Mouse (Mus musculus): ENCODE results near the gene Pmm2.

The Pmm2 gene

GRCm38 (mm10) chr16:8658349-8658748 is 20.9 kb downstream of the Pmm2 start:
- no peak for DNase-seq

DNA sequence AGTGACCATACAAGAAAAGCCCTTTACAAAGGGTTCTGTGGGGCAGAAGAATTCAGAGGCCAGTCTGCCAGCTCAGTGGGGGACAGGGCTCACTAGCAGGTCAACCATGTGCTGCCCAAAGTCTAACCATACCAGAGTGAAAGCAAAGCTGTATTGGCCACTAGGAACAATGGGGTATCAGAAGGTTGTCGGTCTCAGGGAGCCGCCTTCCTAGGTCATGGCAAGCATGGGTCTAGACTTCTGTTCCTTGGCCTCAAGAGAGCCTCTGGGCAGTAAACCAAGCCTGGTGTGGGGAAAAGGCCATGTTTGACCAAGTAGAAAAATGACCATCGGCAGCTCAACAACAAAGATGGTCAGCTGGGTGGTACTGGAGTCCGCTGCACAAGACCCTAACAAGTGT is 21.3 kb downstream of the Pmm2 start:
- peak; percentile 72 to 75 for DNase-seq

DNA sequence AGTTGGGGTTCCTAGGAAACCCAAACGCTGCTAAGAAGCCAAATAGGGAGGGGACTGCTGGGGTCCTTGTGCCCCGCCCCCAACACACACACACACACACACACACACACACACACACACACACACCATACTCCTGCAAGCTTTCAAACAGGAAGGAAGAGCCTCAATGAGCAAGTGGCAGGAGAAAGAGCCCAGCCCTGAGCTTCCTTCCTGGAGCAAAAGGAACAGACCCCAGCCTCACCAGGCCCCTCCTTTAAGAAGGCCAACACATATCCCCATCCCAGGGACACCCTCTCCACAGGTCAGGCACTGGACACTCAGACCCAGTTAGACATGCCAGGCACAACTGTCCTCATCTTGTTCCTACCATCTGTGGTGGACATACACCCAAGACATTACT is 25.5 kb downstream of the Pmm2 start:
- peak; percentile 41 to 72 for DNase-seq

DNA sequence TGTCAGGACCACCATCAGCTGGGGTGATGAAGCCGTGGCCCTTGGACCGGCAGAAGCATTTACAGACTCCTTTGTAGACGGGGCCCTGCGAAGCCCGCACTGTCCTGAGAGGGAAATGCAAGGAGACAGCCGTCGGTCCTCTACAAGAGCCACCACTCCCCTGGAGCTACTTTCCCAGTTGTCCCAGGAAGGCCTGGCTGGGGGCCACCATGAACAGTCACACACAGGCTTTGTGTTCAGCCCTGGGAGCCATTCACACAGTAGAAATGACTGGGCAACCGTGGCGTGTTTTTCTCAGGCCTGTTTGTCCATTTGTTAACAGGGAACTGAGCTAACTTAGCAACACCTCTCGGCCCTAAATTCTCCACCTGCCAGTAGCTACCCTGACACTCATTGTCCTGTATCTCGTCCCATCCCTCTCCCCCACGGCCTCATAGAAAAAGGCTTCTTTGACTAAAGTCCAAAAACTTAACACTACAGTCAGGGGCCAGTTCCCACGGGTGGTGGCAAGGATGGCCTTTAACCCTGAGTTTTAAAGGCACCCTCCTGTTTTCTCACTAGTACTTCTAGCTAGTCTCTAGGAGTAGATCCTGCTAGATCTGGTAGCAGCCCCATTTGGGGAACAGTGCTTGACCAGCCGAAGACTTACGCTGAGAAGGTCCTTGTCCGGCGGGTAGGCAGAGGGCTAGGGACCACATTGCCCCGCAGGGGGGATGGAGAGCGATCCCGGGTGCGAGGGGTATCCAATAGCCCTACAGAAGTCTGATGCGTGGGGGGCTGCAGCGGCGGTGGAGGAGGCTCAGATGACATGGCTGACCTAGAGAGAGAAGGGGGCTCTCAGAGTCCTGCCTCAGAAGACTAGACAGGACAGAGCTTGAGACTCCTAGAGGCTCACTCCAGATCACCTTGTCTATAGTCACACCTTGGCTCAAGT is 26.4 kb downstream of the Pmm2 start:
- peak; percentile 58 to 80 for DNase-seq

- no peak for DNase-seq
Measured at GRCm38 (mm10) chr16:8665367-8665766, 27.9 kb downstream of the Pmm2 start.

DNA sequence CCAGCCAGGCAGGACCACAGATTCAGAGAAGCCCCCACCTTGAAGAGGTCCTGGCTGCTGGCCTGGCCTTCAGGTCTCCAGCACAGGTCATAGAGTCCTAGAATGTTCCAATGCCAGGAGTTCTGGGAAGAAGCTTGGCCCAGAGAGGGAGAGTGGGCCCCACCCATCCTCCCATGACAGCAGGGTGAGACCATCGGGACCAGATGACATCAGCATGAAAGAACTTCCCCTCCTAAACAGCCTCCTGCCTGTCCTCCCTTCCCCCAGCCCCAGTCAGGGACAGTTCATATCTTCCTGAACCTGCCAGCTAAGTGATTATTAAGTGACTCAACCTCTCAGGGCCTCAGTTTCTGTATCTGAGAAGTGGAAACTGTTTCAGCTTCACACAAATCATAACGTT is 29.0 kb downstream of the Pmm2 start:
- DNase-seq, result peak; percentile 66 to 85

- DNase-seq, result peak in 1 of 2 experiments; percentile 50
Measured at GRCm38 (mm10) chr16:8667261-8667660, 29.8 kb downstream of the Pmm2 start.

- DNase-seq, result peak in 1 of 2 experiments; percentile 43
Measured at GRCm38 (mm10) chr16:8667814-8668213, 30.3 kb downstream of the Pmm2 start.

GRCm38 (mm10) chr16:8668386-8668785 is 30.9 kb downstream of the Pmm2 start:
- DNase-seq, result no peak

DNA sequence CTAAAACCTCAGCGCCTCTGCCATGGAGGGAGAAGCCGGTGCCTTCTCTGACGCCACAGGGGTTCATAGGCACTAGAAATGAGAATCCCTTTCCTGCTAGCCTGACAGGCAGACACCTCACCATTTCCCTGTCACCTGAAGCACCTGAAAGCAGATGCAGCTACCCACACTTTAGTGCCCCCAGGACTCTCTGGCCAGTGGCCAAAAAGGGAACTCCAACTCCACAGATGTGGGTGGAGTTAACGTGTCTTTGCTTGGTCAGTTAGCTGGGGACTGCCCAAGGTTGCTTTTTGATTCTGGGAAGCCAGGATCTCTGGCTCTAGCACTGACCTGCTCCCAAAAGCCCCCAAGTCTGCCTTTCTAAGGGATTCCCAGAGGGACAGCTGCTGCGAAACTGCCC is 32.0 kb downstream of the Pmm2 start:
- peak; percentile 38 to 44 for DNase-seq

GRCm38 (mm10) chr16:8670041-8671035 is 32.9 kb downstream of the Pmm2 start:
- DNase-seq, result no peak

DNA sequence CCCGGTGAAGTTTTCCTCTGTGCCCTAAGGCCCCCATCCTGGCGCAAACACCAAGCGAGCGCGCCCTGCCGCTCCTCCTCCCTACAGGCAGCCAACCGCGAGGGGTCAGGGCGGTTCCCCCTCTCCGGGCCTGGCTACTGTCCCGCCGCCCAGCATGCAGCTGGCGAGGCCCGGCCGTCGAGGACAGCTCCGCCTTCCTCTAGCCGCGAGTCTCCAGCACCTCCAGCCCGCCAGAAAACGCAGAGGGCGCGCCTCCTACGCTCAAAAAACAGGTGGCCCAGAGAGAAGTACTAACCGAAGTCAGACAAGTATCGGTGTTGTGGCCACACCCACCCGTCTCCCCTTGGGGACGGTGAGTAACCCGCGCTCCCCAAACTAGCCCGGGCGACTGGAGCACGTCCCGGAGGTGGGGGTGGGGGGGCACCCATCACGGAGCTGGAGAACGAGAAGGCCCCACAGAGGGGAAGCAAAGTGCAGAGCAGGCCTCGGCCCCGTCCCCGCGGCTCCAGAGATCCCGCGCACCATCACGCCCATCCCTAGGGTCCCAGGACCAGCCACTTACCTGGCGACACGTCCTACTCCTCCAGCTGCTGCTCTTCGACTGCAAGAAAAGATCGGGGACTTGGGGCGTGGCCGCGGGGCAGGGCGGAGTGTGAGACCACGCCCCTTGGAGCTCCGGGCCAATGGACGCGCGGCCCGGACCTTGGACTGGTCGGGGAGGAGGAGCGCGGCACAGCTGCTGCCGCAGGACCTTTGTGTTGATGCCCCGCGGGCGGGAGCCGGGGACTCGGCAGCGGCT is 34.3 kb downstream of the Pmm2 start, which contains the start of gene Carhsp1:
Gene Carhsp1, minus strand, starts transcription at position 605 of the 799 bp plus-strand sequence.
- DNase-seq, result peak; percentile 97 to 98

- no peak for DNase-seq
Measured at GRCm38 (mm10) chr16:8672350-8672687, 34.8 kb downstream of the Pmm2 start.

GRCm38 (mm10) chr16:8672811-8673210 is 35.3 kb downstream of the Pmm2 start:
- DNase-seq, result peak in 1 of 2 experiments; percentile 50

- DNase-seq, result no peak
Measured at GRCm38 (mm10) chr16:8673343-8673742, 35.9 kb downstream of the Pmm2 start.

DNA sequence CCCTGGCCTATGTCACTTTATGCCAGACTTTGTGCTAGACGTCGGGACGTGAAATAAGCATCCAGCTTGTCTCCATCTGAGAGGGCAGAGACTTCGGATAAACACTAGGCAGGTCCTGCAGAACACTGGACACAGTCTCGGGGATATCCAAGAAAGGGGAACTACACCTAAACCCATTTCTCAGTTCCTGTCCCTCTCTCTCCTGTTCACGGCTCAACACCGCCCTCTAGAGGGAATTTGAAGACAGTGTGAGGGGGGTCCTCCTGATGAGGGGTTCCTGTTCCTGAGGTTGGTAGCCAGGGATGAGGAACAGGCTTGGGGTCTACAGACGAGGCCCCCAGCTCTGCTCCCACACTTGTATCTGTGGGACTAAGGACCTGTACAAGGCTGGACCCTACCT is 36.7 kb downstream of the Pmm2 start:
- DNase-seq, result peak; percentile 47 to 54

- no peak for DNase-seq
Measured at GRCm38 (mm10) chr16:8675559-8675958, 38.1 kb downstream of the Pmm2 start.

GRCm38 (mm10) chr16:8676228-8676627 is 38.8 kb downstream of the Pmm2 start:
- no peak for DNase-seq

DNA sequence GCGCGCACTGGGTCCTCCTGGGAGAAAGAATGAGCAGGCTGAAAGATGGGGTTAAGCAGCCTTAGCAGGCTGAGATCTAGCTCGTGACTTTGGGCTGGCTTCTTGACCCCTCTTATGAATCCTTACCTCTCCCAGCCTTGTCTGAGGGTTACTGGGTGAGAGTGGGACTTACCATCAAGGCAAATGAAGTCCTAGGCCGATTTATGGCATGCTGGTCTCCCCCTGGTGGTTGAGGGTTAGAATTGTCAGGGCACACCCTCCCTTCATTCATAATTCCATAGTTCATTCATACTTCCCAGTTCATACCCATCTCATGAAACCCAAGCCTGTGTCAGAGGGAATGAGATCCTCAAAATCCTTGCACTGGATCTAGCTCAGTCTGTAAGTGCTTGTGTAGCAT is 39.3 kb downstream of the Pmm2 start:
- DNase-seq, result peak in 1 of 2 experiments; percentile 33

- DNase-seq, result peak; percentile 63 to 69
Measured at GRCm38 (mm10) chr16:8678035-8678434, 40.6 kb downstream of the Pmm2 start.

GRCm38 (mm10) chr16:8678676-8679075 is 41.2 kb downstream of the Pmm2 start:
- DNase-seq, result no peak

- no peak for DNase-seq
Measured at GRCm38 (mm10) chr16:8679780-8680179, 42.3 kb downstream of the Pmm2 start.
